Mouse (Mus musculus): ENCODE measurements around the gene Gm13199.

Gene Gm13199

DNA sequence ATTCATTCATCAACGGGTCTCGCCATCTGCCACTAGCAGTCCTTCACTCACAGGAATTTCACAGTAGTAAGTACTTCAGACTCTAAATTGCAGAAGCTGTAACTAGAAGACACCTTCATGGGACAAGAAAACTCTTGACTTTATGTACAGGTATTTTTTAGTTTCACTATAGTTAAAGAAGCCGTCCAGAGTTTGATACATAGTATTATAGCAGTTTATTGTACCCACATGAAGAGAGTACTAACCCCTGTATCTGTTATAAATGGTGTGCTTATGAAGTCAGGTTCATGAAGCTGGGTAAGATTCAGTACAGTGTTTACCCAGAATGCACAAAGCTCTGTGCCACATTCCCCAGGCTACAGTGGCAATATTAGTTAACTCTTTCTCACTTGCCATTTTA lies at the start of gene Gm13199:
Gene Gm13199 (minus strand): TSS at position 101 of the 400 bp plus-strand sequence.
- DNase-seq = no peak

DNA sequence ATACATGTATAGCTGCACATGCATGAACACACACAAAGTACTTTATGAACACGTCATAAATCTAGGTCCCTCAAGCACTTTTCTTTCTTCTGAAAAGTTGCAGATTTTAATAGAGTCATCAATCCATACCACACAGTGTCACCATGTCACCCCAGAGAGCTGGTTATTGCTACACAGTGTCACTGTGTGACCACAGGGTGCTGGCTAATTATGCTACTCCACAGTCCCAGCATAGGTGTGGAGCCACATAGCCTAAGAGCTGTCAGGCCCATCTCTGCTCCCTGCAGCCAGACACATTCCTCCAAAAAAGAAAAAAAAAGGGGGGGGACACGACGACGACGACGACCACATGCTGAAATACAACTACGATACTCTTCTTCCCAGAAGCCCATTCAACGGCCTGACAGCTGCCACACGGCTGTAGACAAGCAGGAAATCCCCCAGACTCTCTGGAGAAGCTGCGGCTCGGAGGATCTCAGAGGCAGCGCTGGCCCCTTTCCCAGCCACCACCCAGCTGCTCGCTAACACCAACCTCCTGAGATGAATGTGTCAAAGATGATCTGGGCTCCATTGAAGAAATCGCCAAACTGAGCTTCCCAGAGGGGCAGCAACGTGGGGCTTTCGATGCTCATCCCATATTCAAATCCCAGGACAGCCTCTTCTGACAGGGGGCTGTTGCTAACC lies 48.7 kb upstream of the Gm13199 start:
- DNase-seq = peak; percentile 32

DNA sequence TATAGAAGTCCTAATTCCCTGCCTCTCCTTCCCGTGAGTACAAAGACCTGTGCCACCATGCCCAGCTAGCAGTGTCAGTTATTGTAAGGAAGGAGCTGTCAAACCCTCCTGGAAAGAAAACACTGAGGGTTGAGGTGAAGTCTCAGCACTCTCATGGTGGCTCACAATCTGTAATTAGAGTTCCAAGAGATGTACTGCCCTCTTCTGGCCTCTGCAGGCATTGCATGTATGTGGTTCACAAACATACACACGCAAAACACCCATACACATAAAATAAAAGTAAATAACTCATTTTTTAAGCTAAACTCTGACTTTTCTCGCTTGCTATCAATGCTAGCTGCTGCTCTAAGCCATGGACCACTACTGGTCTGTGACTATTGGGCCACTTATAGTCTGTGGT lies 43.9 kb upstream of the Gm13199 start:
- no peak for DNase-seq

DNA sequence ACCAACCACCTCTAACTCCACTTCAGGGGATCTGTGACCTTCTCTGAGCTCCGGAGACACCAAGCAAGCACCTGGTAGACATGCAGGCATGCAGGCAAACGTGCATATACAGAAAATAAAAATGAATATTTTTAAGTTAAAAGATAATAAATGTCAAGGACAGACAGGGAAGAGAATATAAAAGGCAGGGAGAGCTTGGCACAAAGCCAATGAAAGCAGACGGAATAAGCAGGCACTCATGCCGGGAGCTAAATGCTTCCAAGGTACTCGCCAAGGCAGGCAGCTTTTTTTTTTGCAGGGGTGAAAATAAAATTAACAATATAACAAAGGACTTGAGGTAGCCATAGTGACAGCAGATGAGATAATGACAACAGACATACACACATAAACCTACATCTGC lies 43.4 kb upstream of the Gm13199 start:
- peak; percentile 34 for DNase-seq

DNA sequence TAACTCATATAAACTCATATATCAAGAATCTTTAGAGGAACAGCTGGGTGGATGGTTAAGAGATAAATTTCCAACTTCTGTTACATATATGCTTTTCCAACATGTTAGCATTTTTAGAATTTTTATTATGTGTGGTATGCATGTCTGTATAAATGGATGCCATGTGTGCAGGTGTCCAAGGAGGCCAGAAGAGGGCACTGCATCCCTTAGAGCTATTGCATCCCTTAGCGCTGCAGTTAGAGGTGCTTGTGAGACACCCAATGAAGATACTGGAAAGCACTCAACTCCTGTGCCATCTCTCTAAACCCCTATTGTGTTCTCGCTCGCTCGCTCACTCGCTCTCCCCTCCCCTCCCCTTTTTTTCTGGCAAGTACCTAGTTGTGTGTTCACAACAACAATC lies 37.4 kb upstream of the Gm13199 start:
- DNase-seq = no peak

DNA sequence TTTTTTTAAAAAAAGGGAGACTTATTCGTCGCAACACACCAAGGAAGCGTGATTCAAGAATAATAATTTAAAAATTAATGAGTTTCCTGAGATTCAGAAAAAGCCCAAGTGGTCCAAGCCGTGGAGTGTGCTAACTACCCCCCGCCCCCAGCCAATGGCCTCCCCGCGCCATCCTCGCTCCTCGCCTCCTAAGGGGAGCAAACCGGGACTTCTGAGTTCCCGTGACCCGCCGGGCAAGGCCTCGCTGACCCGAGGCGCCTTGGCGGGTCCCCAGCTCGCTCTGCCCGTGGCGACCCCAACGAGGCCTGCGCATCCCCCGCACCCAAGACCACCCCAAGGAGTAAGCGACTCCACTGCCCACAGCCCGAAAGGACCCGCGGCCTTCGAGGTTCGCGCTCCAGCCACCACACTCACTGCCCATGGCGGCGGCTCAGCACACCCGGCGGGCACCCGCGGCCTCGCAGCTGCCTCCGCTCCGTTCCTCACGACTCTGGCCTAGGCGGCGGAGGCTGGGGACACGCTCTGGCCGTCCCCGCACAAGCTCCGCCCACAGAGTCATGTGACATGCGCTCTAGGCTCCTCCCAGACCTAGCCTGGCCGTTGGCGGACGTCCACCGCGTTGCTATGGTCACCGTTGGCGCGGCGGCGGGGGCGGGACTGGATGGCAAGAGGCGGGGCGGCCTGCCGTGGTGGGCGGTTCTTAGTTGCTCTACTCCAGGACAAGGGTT lies 32.3 kb upstream of the Gm13199 start, which contains the start of gene Sec61a2:
Gene Sec61a2 (minus strand): TSS at position 590 of the 728 bp plus-strand sequence.
- peak; percentile 99 for DNase-seq

DNA sequence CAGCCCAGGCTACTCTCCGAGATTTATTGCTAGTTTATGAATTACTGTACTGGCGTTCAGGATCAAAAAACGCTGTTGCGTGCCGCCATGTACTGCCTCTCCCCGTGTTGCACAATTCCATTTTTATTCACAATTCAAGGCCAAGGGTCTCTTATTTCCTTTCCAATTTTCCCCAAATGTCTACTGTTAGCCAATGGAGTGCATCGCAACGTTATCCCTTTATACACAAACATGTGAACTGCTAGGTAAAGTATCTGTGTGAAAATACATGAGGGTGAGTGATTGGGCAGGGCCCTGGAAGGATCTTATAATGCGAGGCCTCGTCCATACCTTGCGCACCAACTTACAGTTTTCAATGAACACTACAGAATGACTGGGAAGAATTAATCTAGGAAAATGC lies 31.6 kb upstream of the Gm13199 start:
- DNase-seq = no peak

DNA sequence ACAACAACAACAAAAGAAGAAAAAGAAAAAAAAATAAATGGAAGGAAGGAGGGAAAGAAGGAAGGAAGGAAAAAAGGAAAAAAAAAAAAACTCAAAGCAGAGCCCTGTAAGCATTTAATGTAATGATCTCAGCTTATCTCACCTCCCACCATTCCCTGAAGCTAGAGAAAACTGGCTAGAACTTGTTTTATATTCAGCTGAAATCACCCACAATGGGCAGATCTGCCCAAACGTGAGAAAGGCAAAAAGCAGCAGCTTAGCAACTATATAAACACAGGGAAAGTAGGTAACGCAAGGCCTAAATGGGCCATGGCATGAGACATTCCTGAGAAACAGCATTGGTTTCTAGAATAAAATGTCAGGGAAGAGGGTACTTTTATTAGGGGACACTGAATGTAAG lies 26.7 kb upstream of the Gm13199 start:
- DNase-seq = peak; percentile 57

DNA sequence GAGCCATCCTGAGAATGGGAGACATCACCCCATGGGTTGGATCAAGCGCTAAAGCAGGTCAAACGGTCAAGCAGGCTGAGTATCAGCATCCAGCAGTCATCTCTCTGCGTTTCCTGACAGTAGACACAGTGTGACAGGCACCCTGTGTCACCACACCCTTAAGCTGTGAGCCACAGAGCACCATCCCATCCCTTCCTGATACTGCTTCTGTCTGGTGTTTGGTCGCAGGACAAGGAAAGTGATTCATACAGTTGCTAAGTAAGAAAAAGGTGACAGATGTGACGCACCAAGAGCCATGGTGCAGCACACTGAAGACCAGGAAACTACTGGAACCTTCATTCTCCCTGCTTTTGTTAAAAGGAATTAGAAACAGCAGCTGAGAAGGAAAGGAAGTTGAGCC lies 26.1 kb upstream of the Gm13199 start:
- no peak for DNase-seq

DNA sequence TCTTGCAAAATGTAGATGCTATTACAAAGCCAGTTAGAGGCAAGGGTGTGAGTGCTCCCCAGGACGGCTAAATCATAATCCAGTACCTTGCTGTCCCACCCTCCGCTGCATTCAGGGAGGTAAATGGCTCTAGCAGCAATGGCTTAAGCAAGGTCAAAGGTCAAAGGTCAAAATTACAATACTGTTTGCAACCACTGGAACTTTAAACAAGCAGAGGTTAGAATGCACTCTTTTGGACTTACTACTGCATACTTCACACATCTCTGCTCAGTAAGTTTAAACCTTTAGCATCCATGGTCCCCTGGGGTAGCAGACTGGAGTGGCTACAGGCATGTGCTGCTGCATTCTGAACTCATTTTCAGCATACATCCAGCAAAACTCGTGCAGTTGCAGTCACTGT lies 14.7 kb upstream of the Gm13199 start:
- DNase-seq = no peak

DNA sequence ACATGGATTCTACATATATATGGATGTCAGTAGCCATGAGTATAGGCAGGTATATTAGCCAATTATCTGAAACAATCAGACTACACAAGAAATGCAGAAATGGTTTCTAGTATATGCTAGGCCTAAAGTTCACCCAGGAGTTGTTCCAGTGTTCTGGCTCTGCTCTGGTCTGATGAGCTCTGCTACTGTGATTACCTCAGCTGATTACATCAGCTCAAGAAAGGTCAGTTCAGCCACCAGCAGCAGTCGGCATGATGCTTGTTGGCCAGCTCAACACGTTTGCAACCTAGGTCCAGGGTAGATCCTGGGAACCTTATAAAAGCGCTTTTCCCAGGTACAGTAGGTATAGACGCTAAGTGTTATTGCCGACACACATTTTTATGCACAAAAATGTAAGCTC lies 7.0 kb upstream of the Gm13199 start:
- no peak for DNase-seq

DNA sequence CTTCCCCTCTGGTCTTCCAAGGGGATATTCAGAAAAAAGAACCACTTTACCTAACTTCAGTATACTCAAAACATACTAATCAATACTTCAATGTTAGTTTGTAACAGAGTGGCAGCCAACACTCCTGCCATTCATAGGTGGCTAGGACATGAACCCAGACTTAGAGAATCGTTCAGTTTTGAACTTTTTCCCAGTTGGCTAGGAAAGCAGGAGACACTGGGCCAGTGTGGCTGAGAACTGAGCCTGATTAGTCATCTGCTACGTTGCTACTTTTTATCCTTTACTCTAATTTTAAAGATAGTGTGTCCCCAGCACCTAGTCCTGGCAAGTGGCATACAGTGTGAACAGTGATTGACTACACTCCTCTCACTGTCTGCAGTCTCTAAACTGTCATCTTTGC lies 4.9 kb upstream of the Gm13199 start:
- DNase-seq = no peak

DNA sequence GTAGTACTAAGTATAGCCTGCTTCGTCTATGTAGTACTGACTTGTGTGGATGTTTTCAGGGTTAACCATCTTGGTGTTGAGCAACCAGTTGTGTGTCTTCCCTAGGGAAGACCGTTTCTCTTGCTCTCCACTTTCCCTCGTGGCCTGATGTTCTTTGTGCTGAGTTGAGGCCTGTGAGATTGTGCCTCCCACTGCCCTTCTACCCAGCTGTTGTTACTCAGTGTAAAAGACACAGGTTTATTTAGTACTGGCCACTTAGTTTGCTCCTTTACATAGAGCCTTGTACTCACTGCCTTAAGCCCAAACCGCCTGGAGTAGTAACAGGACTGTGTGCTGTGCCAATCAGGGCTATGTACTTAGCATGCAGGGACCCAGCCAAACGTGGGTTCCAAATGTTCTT lies 10.9 kb downstream of the Gm13199 start:
- DNase-seq = no peak

DNA sequence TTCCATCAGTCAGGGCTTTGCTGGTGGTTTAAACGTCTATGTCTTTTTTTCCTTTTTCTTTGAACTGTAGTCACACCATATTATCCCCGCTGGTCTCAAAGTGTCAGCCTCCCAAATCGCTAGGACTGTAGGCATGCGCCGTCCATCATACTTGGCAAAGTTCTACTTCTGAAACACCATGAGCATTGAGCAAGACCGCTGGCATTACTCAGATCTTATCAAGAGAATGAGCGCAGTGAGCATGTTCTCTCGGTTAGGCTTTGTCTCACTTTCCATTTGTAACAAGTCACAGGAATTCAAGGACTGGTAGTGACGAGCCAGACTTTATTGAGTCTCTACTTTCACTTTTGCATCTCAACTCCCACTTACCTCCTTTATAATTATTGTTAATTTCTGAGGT lies 11.6 kb downstream of the Gm13199 start:
- no peak for DNase-seq

DNA sequence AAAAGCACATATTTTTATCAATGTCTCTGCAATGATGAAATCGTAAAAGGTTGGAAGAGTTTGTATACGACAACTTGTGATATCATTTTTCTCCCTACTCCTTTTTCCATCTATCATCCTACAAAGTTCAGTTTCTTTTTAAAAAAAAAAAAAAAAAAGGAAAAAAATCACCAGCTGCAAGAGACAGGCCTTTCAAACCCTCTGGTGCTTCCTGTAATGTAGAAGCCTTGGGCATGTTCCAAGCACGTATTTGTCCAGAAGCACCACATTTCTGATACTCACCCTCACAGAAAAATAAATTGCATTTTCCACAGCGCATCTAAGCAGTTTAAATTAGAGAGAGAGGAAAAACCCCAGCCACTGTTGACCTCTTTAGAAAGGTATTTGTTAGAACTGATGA lies 16.9 kb downstream of the Gm13199 start:
- DNase-seq = no peak

DNA sequence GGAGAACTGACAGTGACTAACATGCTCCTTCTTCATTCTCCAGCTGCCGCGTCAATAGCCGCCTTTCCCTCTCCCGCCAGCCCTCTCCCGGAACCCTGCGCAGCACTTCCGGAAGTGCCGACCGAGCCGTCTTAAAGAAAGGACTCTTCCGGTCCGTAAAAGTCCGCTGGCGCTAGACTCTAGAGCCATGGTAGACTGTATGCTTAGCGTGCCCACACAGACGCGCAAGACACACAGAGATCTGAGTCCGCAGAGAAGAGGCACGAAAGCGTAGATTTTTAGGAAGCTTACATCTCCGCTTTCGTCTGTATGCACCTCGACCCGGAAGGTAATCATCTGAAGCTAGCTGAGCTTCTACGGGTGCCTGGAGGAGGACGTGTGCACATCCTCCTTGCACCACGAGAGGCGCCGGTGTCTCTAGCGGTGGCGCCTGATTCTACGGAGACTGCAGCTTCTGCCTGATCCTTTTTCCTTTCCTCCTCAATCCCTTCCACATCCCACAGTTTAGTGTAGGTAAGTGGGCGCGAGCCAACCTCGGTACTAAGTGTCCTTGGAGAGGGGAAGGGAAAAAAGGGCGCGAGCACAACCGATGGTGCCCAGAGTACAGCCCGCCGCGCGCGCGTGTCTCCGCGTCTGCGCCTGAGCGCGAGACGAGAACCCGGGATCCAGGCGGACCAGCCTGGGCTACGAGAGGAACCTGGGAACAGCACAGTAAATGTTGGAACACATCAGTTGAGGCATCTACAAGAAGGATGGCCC lies 17.7 kb downstream of the Gm13199 start, which contains the start of the genes Nudt5 and Cdc123:
Gene Nudt5 (plus strand): TSS at position 147 of the 759 bp plus-strand sequence.
Gene Cdc123 (minus strand): TSS at position 292 of the 759 bp plus-strand sequence.
- DNase-seq = peak; percentile 93

DNA sequence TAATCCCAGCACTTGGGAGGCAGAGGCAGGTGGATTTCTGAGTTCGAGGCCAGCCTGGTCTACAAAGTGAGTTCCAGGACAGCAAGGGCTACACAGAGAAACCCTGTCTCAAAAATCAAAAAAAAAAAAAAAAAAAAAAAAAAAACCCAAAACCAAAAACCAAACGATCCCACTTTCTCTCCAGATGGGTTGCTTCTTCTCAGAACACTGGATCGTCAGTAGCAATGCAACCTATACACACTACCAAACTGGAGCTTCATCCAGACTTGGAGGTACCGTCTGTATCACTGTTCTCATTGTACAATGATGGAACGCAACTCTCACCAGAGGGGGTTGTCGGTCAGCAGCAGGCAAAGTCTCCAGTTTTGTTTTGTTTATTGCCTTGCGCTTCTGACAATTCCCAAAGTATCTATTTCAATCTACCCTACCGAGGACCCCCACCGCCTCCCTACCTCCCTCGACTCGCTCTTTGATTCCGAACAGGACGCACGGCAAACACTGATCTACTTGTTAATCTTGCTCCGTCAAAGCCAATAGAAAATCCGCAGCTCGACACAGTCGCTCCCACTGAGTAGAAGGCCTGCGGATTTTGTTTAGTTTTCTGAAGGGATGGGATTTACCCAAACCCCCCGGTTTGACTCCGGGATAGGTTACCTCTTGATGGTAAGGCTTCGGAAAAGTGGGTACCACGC lies 18.4 kb downstream of the Gm13199 start:
- DNase-seq = no peak

DNA sequence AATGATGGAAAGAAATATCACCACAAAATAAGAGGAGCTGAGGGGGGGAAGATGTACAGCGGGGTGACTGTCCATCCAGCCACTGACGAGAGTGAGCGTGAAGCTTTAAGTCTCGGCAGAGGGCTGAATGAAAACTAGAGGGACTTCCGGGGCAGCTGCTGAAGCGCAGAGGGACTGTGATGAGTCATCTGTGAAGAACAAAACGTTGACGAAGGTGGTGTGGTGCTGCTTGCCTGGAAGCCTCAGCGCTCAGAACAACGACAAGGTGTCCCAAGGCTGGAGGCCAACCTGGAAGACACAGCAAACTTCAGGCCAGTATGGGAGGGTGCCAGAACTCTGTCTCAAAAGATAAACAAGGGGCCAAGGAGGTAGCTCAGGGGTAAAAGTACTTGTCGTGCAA lies 21.9 kb downstream of the Gm13199 start:
- DNase-seq = no peak

DNA sequence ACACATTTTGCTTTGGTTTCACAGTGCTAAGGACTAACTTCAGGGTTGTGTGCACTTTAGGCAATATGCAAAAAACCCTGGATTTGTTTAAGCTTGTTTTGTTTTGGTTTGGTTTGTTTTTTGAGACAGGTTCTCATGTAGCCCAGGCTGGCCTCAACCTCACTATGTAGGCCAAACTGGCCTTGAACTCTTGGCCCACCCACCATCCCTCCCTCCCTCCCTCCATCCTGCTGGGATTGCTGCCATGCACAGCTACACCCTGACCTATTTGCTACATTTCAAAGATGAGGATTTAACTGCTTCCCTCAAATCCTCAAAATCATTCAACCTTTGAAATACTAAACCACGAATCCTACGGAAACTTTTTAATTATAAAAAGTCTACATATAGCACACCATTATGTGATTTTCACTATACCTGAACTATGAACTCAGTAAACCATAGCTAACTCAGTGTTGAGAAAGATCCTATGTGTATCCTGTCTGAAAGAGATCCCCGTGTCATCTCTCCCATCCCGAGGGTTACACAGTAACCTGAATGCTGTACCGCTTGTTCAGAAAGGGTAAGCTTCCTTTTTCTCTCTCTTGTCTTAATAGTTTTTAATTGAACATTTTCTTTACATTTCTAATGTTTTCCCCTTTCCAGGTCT lies 37.3 kb downstream of the Gm13199 start:
- no peak for DNase-seq

DNA sequence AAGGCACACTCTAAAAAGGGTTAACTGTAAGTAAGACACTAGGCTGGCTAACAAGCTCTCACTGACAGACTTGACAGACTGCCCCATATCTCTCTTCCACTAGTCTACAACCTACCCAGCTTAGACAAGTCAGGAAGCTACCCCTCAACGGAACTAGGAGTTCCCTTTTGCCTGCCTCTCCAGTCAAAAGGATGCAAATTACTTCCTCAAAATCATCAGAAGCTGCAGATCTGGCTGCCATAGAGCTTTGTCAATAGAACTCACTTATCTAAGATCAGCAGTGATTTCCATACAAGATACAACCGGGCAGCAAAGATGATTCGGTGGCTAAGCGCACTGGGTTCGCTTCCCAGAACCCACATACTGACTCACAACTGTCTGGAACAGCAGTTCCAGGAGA lies 38.0 kb downstream of the Gm13199 start:
- no peak for DNase-seq

DNA sequence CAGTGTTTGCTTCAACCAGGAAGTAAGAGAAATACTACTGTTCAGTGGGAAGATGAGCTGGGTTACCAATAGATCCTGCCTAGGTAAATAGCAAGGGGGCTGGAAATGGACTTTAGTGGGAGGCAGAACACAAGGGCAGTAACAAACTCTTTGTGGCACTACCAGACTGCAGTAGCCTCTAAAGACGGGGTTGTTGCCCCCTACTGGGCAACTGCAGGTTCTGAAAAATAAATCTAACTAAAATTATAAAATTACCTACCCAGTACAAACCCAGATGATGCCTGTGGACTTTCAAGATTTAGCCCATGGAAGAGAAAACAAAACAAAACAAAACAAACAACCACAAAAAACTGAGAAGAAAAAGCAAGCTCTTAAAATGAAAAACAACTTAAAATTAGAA lies 38.5 kb downstream of the Gm13199 start:
- DNase-seq = no peak

DNA sequence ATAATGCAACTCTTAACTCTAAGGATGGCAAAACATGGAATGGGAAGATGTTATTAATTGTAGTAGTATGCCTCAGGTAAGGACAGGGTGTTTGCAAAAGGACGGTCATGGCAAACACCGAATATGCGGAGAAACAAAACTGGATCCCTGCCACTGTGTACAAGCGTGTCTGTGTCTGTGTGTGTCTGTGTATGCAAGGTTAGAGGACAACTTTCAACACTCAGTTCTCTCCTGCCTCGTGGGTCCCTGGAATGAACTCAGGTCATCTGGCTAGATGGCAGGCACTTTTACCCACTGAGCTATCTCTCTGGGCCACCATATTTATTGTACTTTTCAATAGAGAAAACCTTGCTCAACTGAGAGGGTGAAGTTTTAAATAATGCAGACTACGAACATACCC lies 40.3 kb downstream of the Gm13199 start:
- no peak for DNase-seq

DNA sequence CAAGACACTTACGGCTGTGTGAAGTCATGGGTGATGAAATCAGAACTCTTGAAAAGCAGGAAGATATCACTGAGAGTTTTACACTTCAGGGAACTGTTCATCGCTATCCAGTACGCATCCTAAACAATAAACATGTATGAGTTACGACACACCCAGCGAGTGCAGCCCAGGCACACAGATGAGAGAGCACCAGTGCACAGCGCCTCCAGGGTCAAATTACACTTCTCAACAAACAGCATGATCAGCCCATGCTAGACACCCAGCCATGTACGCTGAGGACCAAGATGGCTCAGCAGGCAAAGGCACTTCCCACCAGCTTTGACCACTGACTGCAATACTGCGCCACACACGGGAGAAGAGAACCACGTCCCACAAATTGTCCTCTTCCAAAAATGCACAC lies 41.5 kb downstream of the Gm13199 start:
- DNase-seq = no peak
